Mouse (Mus musculus) limb, embryonic 10.5 days (tissue): ENCODE measurements around the gene Gnaz. TPM values are rescaled to one million over a fixed set of nuclear protein-coding genes. Genes with fewer than 3 reads are reported as not detected.
A peak's percentile ranks its signal among the peaks of the same experiment; 100 is the strongest.

Source experiments
- DNase-seq: peaks from one replicate; pipeline ENCODE4 v3.0.0-alpha.2; 2017; ENCODE audit warnings: low spot score
- H3K27ac ChIP-seq: fragments of 300-500 bp; sonication (generic); 2 replicates; pipeline ENCODE4 v1.5.1; 2016; ENCODE audit warnings: mild to moderate bottlenecking
- H3K27me3 ChIP-seq: fragments of 300-500 bp; sonication (generic); 2 replicates; pipeline ENCODE4 v1.6.1; 2016; ENCODE audit warnings: low read depth, mild to moderate bottlenecking; ENCODE audit not compliant: poor library complexity, severe bottlenecking
- H3K36me3 ChIP-seq: fragments of 300-500 bp; sonication (generic); 2 replicates; pipeline ENCODE4 v1.6.1; 2016; ENCODE audit warnings: mild to moderate bottlenecking, moderate library complexity
- H3K4me1 ChIP-seq: fragments of 300-500 bp; sonication (generic); 2 replicates; pipeline ENCODE4 v1.6.1; 2016
- H3K4me3 ChIP-seq: fragments of 300-500 bp; sonication (generic); 2 replicates; pipeline ENCODE4 v1.5.1; 2016; ENCODE audit warnings: mild to moderate bottlenecking, moderate library complexity
- H3K9me3 ChIP-seq: fragments of 300-500 bp; sonication (generic); replicated peaks from 2 replicates; pipeline ENCODE4 v1.6.1; 2016; ENCODE audit warnings: mild to moderate bottlenecking
- WGBS: fragments of 180-500 bp; shearing (Covaris S2); methylation state at CpG from one replicate; pipeline ENCODE4 v1.1.7; 2016; 5-methylcytosine and 5-hydroxymethylcytosine counted together
- polyA plus RNA-seq: library from polyadenylated mRNA; unstranded; fragments of >200 nt; fragmentation: Nextera tagmentation; extraction: Ambion mirVana; gene quantifications from 2 replicates; pipeline ENCODE4 v1.2.1, GENCODE M21; 2016

Gnaz gene
- polyA plus RNA-seq, 1 experiment from 2014 or later, result 3.4 TPM

GRCm38 (mm10) chr10:74934521-74934920 lies 32.5 kb upstream of the Gnaz start:
- Histone ChIP-seq H3K27me3 (no peaks in the 10 kb centered on the region), H3K9me3 (no peaks in the 10 kb centered on the region), H3K27ac (no peak overlapping the region), H3K36me3 (no peaks in the 10 kb centered on the region), H3K4me1 (no peaks in the 10 kb centered on the region), H3K4me3 (no peak overlapping the region)
- DNase-seq, result no peak
- WGBS, result 88% methylated on average over 12 of the region's 12 CpGs

- WGBS, result 32% methylated on average over 6 of the region's 6 CpGs
- Histone ChIP-seq H3K27me3 (no peaks in the 10 kb centered on the region), H3K4me3 (no peak overlapping the region), H3K4me1 (no peaks in the 10 kb centered on the region), H3K36me3 (no peaks in the 10 kb centered on the region), H3K27ac (no peak overlapping the region), H3K9me3 (no peaks in the 10 kb centered on the region)
- DNase-seq, result no peak
Observed at GRCm38 (mm10) chr10:74935016-74935415, 32.0 kb upstream of the Gnaz start.

GRCm38 (mm10) chr10:74937003-74937790 lies 29.8 kb upstream of the Gnaz start:
- H3K36me3 ChIP-seq, result no peaks in the 10 kb centered on the region
- H3K9me3 ChIP-seq, result no peaks in the 10 kb centered on the region
- no peaks in the 10 kb centered on the region for H3K27me3 ChIP-seq
- DNase-seq, result no peak
- no peak overlapping the region for H3K4me3 ChIP-seq
- no peaks in the 10 kb centered on the region for H3K4me1 ChIP-seq
- 84% methylated on average over 10 of the region's 10 CpGs for whole genome bisulfite sequencing
- H3K27ac ChIP-seq, result no peak overlapping the region

DNA sequence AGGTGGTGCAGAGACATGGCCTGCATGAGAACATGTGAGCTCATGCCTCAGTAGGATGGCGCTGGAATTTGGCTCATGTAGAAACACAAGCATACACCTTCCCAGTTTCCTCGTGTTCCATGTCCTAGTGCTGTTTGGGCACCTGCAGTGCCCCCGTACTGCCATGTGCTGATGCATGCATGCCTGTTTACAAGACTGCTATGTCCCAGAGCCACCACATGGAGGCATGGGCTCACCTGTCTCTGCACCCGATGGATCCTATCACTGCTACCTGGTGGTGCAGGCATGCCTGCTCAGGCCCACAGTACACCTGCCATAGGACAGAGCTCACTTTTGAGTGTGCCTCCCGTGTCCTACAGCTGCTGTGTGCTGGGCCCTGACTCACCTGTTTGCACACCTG lies 28.6 kb upstream of the Gnaz start:
- H3K36me3 ChIP-seq, result no peaks in the 10 kb centered on the region
- 65% methylated on average over 5 of the region's 5 CpGs for WGBS
- DNase-seq, result no peak
- no peaks in the 10 kb centered on the region for H3K27me3 ChIP-seq
- no peaks in the 10 kb centered on the region for H3K4me1 ChIP-seq
- H3K27ac ChIP-seq, result no peak overlapping the region
- H3K4me3 ChIP-seq, result no peak overlapping the region
- no peaks in the 10 kb centered on the region for H3K9me3 ChIP-seq

- H3K9me3 ChIP-seq, result no peaks in the 10 kb centered on the region
- H3K4me3 ChIP-seq, result no peak overlapping the region
- H3K4me1 ChIP-seq, result no peaks in the 10 kb centered on the region
- no peak for DNase-seq
- no peak overlapping the region for H3K27ac ChIP-seq
- no peaks in the 10 kb centered on the region for H3K36me3 ChIP-seq
- no peaks in the 10 kb centered on the region for H3K27me3 ChIP-seq
- WGBS, result 74% methylated on average over 3 of the region's 3 CpGs
Observed at GRCm38 (mm10) chr10:74939300-74939699, 27.7 kb upstream of the Gnaz start.

DNA sequence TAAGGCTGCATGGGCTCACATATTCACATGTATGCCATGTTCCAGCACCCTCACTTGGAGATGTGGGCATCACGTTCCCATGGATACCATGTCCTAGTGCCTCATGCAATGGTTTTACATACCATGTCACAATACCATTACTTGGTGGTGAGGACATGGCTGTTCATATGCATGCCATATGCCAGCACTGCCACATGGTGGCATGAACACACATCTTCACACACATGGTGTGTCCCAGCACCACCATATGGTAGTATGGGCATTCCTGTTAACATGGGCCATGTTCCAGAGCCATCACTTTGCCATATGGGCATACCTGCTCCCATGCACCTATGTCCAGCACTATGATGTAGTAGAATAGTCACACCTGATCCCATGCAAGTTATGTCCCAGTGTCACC lies 26.2 kb upstream of the Gnaz start:
- Histone ChIP-seq H3K9me3 (no peaks in the 10 kb centered on the region), H3K36me3 (no peaks in the 10 kb centered on the region), H3K27ac (no peak overlapping the region), H3K27me3 (no peaks in the 10 kb centered on the region), H3K4me1 (no peaks in the 10 kb centered on the region), H3K4me3 (no peak overlapping the region)
- WGBS, result 100% methylated on average over 1 of the region's 1 CpGs
- no peak for DNase-seq

DNA sequence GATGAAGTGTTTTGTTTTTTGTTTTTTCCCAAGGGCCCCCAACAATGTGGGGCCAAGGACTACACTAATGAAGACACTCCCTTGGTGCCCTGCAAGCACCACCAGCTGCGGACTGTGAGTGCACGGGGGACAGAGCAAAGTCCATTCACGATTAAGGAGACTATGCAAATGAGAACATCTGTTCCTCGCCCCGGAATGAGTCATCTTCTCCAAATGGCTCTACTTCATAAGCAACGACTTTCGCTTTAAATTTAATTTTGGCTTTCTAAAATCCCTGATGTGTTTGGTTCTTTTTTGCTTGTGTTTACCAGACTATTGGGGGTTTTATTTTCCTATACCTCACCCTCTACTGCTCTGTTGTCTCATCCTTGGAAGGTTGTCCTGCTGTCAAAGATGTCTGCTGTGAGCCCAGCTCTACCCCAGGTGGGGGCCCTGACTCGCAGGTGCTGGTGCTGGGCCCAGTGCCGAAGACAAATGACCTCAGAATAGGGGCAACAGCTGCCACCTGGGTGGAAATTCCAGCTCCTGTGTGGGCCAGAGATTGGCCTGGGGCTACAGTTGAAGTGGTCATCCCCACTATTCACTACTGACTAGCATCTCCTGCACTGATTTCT lies 14.0 kb upstream of the Gnaz start:
- 61% methylated on average over 9 of the region's 9 CpGs for WGBS
- H3K4me1 ChIP-seq, result no peaks in the 10 kb centered on the region
- no peak overlapping the region for H3K4me3 ChIP-seq
- no peak overlapping the region for H3K27ac ChIP-seq
- no peaks in the 10 kb centered on the region for H3K27me3 ChIP-seq
- DNase-seq, result no peak
- no peaks in the 10 kb centered on the region for H3K9me3 ChIP-seq
- H3K36me3 ChIP-seq, result no peaks in the 10 kb centered on the region

GRCm38 (mm10) chr10:74964380-74964779 lies 2.6 kb upstream of the Gnaz start:
- H3K36me3 ChIP-seq, result no peaks in the 10 kb centered on the region
- H3K27ac ChIP-seq, result no peak overlapping the region
- no peak for DNase-seq
- no peak overlapping the region for H3K4me3 ChIP-seq
- H3K9me3 ChIP-seq, result no peaks in the 10 kb centered on the region
- 66% methylated on average over 1 of the region's 1 CpGs for WGBS
- H3K27me3 ChIP-seq, result peaks cover 49% of the 10 kb centered on the region
- H3K4me1 ChIP-seq, result peaks cover 24% of the 10 kb centered on the region

- WGBS, result 3% methylated on average over 25 of the region's 25 CpGs
- Histone ChIP-seq H3K9me3 (no peaks in the 10 kb centered on the region), H3K36me3 (no peaks in the 10 kb centered on the region), H3K27ac (peak overlapping the region; percentile 72; the same call in 1 of the 2 replicates), H3K4me1 (peaks cover 24% of the 10 kb centered on the region), H3K27me3 (peaks cover 62% of the 10 kb centered on the region), H3K4me3 (peak overlapping the region; percentile 74)
- no peak for DNase-seq
Observed at GRCm38 (mm10) chr10:74967651-74968267, 782 bp downstream of the Gnaz start.

DNA sequence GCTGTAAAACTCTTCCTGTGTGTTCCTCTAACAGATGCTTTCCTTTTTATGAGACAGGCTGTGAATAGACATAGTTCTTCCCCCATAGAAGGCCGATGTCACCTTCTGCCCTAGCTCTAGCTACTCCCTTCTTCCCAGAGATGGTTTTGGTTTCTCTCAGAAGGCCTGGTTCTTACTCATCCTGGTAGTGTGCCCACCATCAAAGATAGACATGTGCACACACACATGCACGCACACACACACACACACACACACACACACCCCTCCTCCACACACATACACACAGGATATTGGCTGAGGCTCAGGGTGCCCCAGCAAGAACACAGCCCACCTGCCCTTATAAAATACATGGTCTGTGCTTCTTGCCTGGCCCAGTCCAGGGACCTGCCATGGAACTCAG lies 2.3 kb downstream of the Gnaz start:
- Histone ChIP-seq H3K27me3 (peaks cover 56% of the 10 kb centered on the region), H3K4me3 (no peak overlapping the region), H3K27ac (no peak overlapping the region), H3K4me1 (peaks cover 24% of the 10 kb centered on the region), H3K9me3 (no peaks in the 10 kb centered on the region), H3K36me3 (no peaks in the 10 kb centered on the region)
- no peak for DNase-seq
- WGBS, result 71% methylated on average over 2 of the region's 2 CpGs

- no peak for DNase-seq
- H3K4me3 ChIP-seq, result no peak overlapping the region
- no peaks in the 10 kb centered on the region for H3K36me3 ChIP-seq
- peaks cover 5% of the 10 kb centered on the region for H3K4me1 ChIP-seq
- peaks cover 29% of the 10 kb centered on the region for H3K27me3 ChIP-seq
- H3K27ac ChIP-seq, result no peak overlapping the region
- WGBS, result 84% methylated on average over 6 of the region's 6 CpGs
- no peaks in the 10 kb centered on the region for H3K9me3 ChIP-seq
Observed at GRCm38 (mm10) chr10:74973026-74973425, 6.0 kb downstream of the Gnaz start.

DNA sequence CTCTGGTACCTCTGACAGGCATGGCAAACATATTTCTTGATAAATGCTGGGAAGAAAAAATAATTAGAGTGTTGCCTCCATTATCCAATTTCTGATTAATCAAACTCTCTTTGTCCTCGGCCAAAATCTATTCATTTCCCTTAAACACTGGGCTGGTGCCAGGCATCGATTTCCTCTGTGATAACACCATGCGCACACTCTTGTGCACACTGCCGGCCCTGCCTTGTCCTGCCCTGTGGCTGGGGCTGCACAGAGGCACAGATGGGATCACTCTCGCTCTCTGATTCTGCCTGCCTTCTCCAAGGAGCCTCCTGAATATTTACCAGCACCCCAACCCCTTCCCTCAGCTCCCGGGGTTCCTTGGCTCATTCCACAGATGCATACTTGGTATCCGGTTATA lies 8.6 kb downstream of the Gnaz start:
- peaks cover 30% of the 10 kb centered on the region for H3K27me3 ChIP-seq
- no peaks in the 10 kb centered on the region; the same call in 1 of the 2 replicates for H3K4me1 ChIP-seq
- no peaks in the 10 kb centered on the region for H3K36me3 ChIP-seq
- WGBS, result 88% methylated on average over 7 of the region's 7 CpGs
- H3K4me3 ChIP-seq, result no peak overlapping the region
- DNase-seq, result no peak
- H3K9me3 ChIP-seq, result no peaks in the 10 kb centered on the region
- H3K27ac ChIP-seq, result no peak overlapping the region

- Histone ChIP-seq H3K27me3 (peaks cover 29% of the 10 kb centered on the region), H3K27ac (no peak overlapping the region), H3K36me3 (no peaks in the 10 kb centered on the region), H3K4me1 (no peaks in the 10 kb centered on the region; the same call in 1 of the 2 replicates), H3K4me3 (no peak overlapping the region), H3K9me3 (no peaks in the 10 kb centered on the region)
- no peak for DNase-seq
- WGBS, result 78% methylated on average over 7 of the region's 7 CpGs
Observed at GRCm38 (mm10) chr10:74976429-74976828, 9.5 kb downstream of the Gnaz start.
